Mouse (Mus musculus): Measurements from ENCODE around the gene Ankrd13b. TPM values are rescaled to one million over a fixed set of nuclear protein-coding genes. Genes with fewer than 3 reads are reported as not detected.

Ankrd13b gene
- polyA plus RNA-seq, 1 experiment, result 4.6 TPM

DNA sequence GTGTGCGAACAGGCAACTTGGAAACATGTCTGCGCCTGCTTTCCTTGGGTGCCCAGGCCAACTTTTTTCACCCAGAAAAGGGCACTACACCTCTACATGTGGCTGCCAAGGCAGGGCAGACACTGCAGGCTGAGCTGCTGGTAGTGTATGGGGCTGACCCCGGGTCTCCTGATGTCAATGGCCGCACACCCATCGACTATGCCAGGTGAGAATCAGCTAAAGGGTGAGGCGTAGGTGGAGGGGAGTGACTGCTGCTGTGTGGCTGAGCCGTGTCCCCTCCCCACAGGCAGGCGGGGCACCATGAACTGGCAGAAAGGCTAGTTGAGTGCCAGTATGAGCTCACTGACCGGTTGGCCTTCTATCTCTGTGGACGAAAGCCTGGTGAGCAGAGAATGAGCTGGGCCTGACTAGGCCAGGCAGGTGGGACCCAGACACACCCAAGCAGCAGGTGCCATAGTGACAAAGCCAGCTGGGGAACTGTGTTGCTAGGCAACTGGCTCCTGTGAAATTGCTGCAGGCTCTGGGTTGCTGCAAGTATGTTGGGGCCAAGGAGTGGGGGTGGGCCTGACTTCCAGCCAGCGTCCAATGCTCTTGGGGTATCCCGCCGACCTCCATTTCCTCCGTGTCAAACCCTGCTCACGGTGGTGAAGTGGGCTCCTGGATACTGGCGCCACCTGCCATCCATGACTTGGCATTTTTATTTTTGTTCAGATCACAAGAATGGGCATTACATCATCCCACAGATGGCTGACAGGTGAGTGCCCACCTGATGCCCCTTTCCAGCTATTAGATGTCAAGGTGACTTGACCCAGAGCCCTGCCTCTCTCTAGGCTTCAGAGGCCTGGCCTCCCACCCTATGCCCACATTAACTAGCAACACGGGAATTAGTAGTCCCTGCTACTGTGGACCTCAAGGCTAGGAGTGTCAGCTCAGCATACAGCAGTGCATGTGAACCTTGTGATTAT, 11.2 kb upstream of the Ankrd13b start:
- TF ChIP-seq GATA1 (IDR thresholded peaks at IDR 0.05; ENCODE audit: low read length), result no peak

DNA sequence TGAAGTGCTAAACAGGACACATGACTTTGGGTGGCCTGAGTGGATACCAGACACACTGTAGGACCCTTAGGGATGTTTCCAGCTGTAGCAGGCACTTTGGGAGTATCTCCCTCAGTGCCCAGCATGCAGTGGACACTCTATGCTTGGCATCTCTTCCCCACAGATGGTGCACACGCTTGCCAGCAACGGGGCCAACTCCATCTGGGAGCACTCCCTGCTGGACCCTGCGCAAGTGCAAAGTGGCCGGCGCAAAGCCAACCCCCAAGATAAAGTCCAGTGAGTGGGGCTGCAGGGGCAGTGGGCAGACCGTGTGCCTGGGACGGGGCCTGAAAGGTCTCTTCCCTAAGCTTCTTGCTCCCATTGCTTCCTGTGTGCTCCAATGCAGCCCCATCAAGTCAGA, 9.9 kb upstream of the Ankrd13b start:
- no peak for TF ChIP-seq GATA1 (IDR thresholded peaks at IDR 0.05; ENCODE audit: low read length)

- TF ChIP-seq GATA1 (IDR thresholded peaks at IDR 0.05; ENCODE audit: low read length), result no peak
Measured at GRCm38 (mm10) chr11:77498261-77499139, 9.0 kb upstream of the Ankrd13b start.

GRCm38 (mm10) chr11:77497851-77498250, 8.4 kb upstream of the Ankrd13b start:
- no peak for TF ChIP-seq GATA1 (IDR thresholded peaks at IDR 0.05; ENCODE audit: low read length)

DNA sequence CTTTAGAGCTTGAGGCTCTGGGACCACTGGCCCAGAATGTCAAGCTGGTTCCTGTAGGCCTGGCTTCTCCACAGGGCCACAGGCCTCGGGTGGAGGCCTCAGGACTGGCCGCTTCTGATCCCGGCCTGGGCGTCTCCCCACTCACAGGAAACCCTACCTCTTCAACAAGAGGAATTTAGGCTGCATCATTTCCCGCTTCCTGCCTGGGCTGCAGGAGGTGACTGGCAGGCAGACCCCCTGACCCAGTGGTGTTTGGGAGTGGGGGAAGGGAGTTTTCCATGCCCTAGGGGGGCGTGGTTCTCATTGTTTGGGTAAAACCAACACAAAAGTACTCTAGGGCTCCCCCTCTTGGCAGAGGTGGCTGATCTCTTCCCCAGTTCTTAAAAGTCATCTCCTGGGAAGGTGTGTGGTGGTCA, 7.9 kb upstream of the Ankrd13b start:
- no peak for TF ChIP-seq GATA1 (IDR thresholded peaks at IDR 0.05; ENCODE audit: low read length)

DNA sequence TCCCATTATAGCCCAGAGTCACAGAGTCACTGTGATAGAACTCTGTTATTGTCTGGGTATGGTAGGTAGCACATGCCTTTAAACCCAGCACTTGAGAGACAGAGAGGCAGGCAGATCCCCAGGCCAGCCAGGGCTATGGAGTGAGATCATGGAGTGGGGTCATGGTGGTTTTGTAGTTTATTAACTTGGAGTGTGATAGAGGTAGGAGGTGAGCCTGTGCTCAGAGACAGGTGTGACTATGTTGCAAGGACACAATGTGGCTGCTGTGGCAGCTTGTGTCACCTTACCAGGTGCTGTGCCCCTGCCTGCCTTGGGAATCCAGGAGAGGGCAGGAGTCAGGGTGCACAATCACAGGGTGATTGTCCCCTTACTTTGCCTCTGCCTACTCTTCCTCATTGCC, 6.0 kb upstream of the Ankrd13b start:
- no peak for TF ChIP-seq GATA1 (IDR thresholded peaks at IDR 0.05; ENCODE audit: low read length)

GRCm38 (mm10) chr11:77494782-77495181, 5.3 kb upstream of the Ankrd13b start:
- no peak for TF ChIP-seq GATA1 (IDR thresholded peaks at IDR 0.05; ENCODE audit: low read length)

DNA sequence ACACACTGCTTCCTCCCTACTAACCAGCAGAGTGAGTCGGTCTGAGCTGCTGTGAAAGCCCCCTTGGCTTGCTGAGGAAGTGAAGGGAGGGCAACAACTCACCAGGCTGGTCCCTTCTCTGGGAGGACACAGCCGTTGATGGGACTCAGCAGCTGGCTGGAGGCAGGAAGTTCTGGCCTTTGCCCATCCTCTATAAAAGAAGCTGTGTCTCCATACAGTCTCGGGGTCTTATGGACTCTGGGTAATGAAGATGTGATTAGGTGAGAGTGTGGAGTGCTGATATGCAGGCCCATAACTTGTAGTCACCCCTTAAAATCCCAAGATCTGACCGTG, 4.8 kb upstream of the Ankrd13b start:
- no peak for TF ChIP-seq GATA1 (IDR thresholded peaks at IDR 0.05; ENCODE audit: low read length)

GRCm38 (mm10) chr11:77493512-77494343, 4.2 kb upstream of the Ankrd13b start, which contains the start of gene Git1:
Gene Git1, plus strand, starts transcription at chr11:77493562.
- no peak for TF ChIP-seq GATA1 (IDR thresholded peaks at IDR 0.05; ENCODE audit: low read length)

- no peak for TF ChIP-seq GATA1 (IDR thresholded peaks at IDR 0.05; ENCODE audit: low read length)
Measured at GRCm38 (mm10) chr11:77492911-77493332, 3.4 kb upstream of the Ankrd13b start.

- TF ChIP-seq GATA1 (IDR thresholded peaks at IDR 0.05; ENCODE audit: low read length), result no peak
Measured at GRCm38 (mm10) chr11:77492311-77492871, 2.9 kb upstream of the Ankrd13b start.

GRCm38 (mm10) chr11:77491502-77492291, 2.2 kb upstream of the Ankrd13b start:
- TF ChIP-seq GATA1 (IDR thresholded peaks at IDR 0.05; ENCODE audit: low read length), result no peak

DNA sequence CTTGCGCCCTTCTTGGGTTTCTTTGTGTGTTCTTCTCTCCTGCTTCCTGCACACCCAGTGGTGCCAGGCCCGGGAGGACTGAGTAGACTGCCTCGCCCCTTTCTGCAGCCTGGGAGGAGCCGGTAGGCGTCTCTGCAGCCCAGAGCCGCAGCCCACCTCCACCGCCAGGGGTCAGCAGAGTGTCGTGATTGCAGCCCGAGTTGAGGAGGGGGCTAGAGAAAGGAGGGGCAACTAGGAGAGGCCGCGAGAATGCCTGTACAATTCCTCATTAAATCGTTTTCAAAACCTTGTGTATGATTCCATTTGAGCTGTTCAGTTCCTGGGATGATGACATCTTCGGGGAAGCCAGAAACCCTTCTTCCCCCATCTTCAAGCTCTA, 1.6 kb upstream of the Ankrd13b start:
- TF ChIP-seq GATA1 (IDR thresholded peaks at IDR 0.05; ENCODE audit: low read length), result no peak

GRCm38 (mm10) chr11:77490451-77490850, 973 bp upstream of the Ankrd13b start:
- no peak for TF ChIP-seq GATA1 (IDR thresholded peaks at IDR 0.05; ENCODE audit: low read length)

All from G1E-ER4 (cell line).